Mouse (Mus musculus): ENCODE measurements around the gene Arl15. TPM values are rescaled to one million over a fixed set of nuclear protein-coding genes. Genes with fewer than 3 reads are reported as not detected.

Arl15 gene
- polyA plus RNA-seq, 1 experiment from 2014 or later: 14.2 TPM

GRCm38 (mm10) chr13:114139570-114139969, 345.3 kb downstream of the Arl15 start:
- no peak overlapping the region for H3K4me2 ChIP-seq (replicated peaks)
- WGBS: 77% methylated on average over 9 of the region's 9 CpGs
- peaks cover 9% of the 10 kb centered on the region; the same call in 1 of the 2 replicates for H3K4me1 ChIP-seq
- H3K27me3 ChIP-seq: no peaks in the 10 kb centered on the region
- H3K4me3 ChIP-seq: no peak overlapping the region
- no peaks in the 10 kb centered on the region for H3K9me3 ChIP-seq (replicated peaks)
- no peak for ATAC-seq (ENCODE audit: low FRiP score)
- no peak overlapping the region for H3K27ac ChIP-seq
- H3K9ac ChIP-seq: no peak overlapping the region
- H3K36me3 ChIP-seq: no peaks in the 10 kb centered on the region

GRCm38 (mm10) chr13:114142826-114143225, 348.5 kb downstream of the Arl15 start:
- H3K9me3 ChIP-seq (replicated peaks): no peaks in the 10 kb centered on the region
- WGBS: 71% methylated on average over 8 of the region's 8 CpGs

GRCm38 (mm10) chr13:114143247-114143646, 348.9 kb downstream of the Arl15 start:
- WGBS: 87% methylated on average over 1 of the region's 1 CpGs
- Histone ChIP-seq H3K9ac (no peak overlapping the region), H3K27ac (no peak overlapping the region), H3K4me2 (replicated peaks) (no peak overlapping the region), H3K4me3 (no peak overlapping the region), H3K36me3 (no peaks in the 10 kb centered on the region), H3K4me1 (peaks cover 9% of the 10 kb centered on the region; the same call in 1 of the 2 replicates), H3K9me3 (replicated peaks) (no peaks in the 10 kb centered on the region), H3K27me3 (no peaks in the 10 kb centered on the region)
- no peak for ATAC-seq (ENCODE audit: low FRiP score)

More at GRCm38 (mm10) chr13:114142826-114143225, 348.5 kb downstream of the Arl15 start:
- Histone ChIP-seq H3K27me3 (no peaks in the 10 kb centered on the region), H3K4me3 (no peak overlapping the region), H3K27ac (no peak overlapping the region), H3K9ac (no peak overlapping the region), H3K36me3 (no peaks in the 10 kb centered on the region), H3K4me2 (replicated peaks) (no peak overlapping the region), H3K4me1 (peaks cover 9% of the 10 kb centered on the region; the same call in 1 of the 2 replicates)
- ATAC-seq (ENCODE audit: low FRiP score): peak; percentile 38; the same call in 1 of the 2 replicates

- Histone ChIP-seq H3K36me3 (no peaks in the 10 kb centered on the region), H3K4me1 (peaks cover 9% of the 10 kb centered on the region; the same call in 1 of the 2 replicates), H3K27me3 (no peaks in the 10 kb centered on the region), H3K9me3 (replicated peaks) (no peaks in the 10 kb centered on the region), H3K4me2 (replicated peaks) (no peak overlapping the region), H3K27ac (no peak overlapping the region), H3K4me3 (no peak overlapping the region), H3K9ac (no peak overlapping the region)
- WGBS: 64% methylated on average over 15 of the region's 15 CpGs
- 0 out of 2 replicates have a peak, but pooled peaks have one; percentile 46 for ATAC-seq (ENCODE audit: low FRiP score)
Observed at GRCm38 (mm10) chr13:114144052-114145046, 350.0 kb downstream of the Arl15 start.

- Histone ChIP-seq H3K9me3 (replicated peaks) (no peaks in the 10 kb centered on the region), H3K27me3 (no peaks in the 10 kb centered on the region), H3K4me2 (replicated peaks) (no peak overlapping the region), H3K4me3 (no peak overlapping the region), H3K4me1 (peaks cover 9% of the 10 kb centered on the region; the same call in 1 of the 2 replicates), H3K9ac (no peak overlapping the region), H3K36me3 (no peaks in the 10 kb centered on the region), H3K27ac (no peak overlapping the region)
- 0 out of 2 replicates have a peak, but pooled peaks have one; percentile 22 for ATAC-seq (ENCODE audit: low FRiP score)
- 88% methylated on average over 8 of the region's 8 CpGs for WGBS
Observed at GRCm38 (mm10) chr13:114145249-114145648, 350.9 kb downstream of the Arl15 start.

- no peak overlapping the region for H3K4me3 ChIP-seq
- WGBS: 91% methylated on average over 16 of the region's 16 CpGs
- 0 out of 2 replicates have a peak, but pooled peaks cover 2% of the 10 kb centered on the region for H3K4me1 ChIP-seq
- no peak overlapping the region for H3K4me2 ChIP-seq (replicated peaks)
- no peak overlapping the region for H3K9ac ChIP-seq
- no peaks in the 10 kb centered on the region for H3K9me3 ChIP-seq (replicated peaks)
- H3K27ac ChIP-seq: no peak overlapping the region
- ATAC-seq (ENCODE audit: low FRiP score): no peak
- no peaks in the 10 kb centered on the region for H3K27me3 ChIP-seq
- peaks cover 5% of the 10 kb centered on the region; the same call in 1 of the 2 replicates for H3K36me3 ChIP-seq
Observed at GRCm38 (mm10) chr13:114150856-114151697, 356.8 kb downstream of the Arl15 start.

- no peak overlapping the region for H3K9ac ChIP-seq
- peaks cover 4% of the 10 kb centered on the region; the same call in 1 of the 2 replicates for H3K4me1 ChIP-seq
- WGBS: 57% methylated on average over 10 of the region's 10 CpGs
- ATAC-seq (ENCODE audit: low FRiP score): no peak
- H3K27me3 ChIP-seq: no peaks in the 10 kb centered on the region
- no peaks in the 10 kb centered on the region for H3K9me3 ChIP-seq (replicated peaks)
- H3K36me3 ChIP-seq: peaks cover 5% of the 10 kb centered on the region; the same call in 1 of the 2 replicates
- no peak overlapping the region for H3K27ac ChIP-seq
- no peak overlapping the region for H3K4me3 ChIP-seq
- no peak overlapping the region for H3K4me2 ChIP-seq (replicated peaks)
Observed at GRCm38 (mm10) chr13:114151698-114152069, 357.4 kb downstream of the Arl15 start.

GRCm38 (mm10) chr13:114156689-114157088, 362.4 kb downstream of the Arl15 start:
- ATAC-seq (ENCODE audit: low FRiP score): peak; percentile 53; the same call in 1 of the 2 replicates
- Histone ChIP-seq H3K27me3 (no peaks in the 10 kb centered on the region), H3K36me3 (peaks cover 5% of the 10 kb centered on the region; the same call in 1 of the 2 replicates), H3K9me3 (replicated peaks) (no peaks in the 10 kb centered on the region), H3K4me2 (replicated peaks) (no peak overlapping the region), H3K9ac (no peak overlapping the region), H3K4me1 (peaks cover 14% of the 10 kb centered on the region), H3K27ac (no peak overlapping the region), H3K4me3 (no peak overlapping the region)
- WGBS: 29% methylated on average over 12 of the region's 12 CpGs

GRCm38 (mm10) chr13:114158111-114158730, 363.9 kb downstream of the Arl15 start:
- no peak overlapping the region for H3K4me2 ChIP-seq (replicated peaks)
- 62% methylated on average over 9 of the region's 9 CpGs for WGBS
- H3K9ac ChIP-seq: no peak overlapping the region
- H3K27me3 ChIP-seq: no peaks in the 10 kb centered on the region
- ATAC-seq (ENCODE audit: low FRiP score): peak; percentile 57; the same call in 1 of the 2 replicates
- peaks cover 12% of the 10 kb centered on the region for H3K4me1 ChIP-seq
- no peaks in the 10 kb centered on the region for H3K9me3 ChIP-seq (replicated peaks)
- H3K4me3 ChIP-seq: no peak overlapping the region
- no peak overlapping the region for H3K27ac ChIP-seq
- peaks cover 5% of the 10 kb centered on the region; the same call in 1 of the 2 replicates for H3K36me3 ChIP-seq

GRCm38 (mm10) chr13:114159634-114160391, 365.5 kb downstream of the Arl15 start:
- H3K27ac ChIP-seq: no peak overlapping the region
- WGBS: 67% methylated on average over 13 of the region's 13 CpGs
- no peak overlapping the region for H3K4me3 ChIP-seq
- no peak overlapping the region for H3K9ac ChIP-seq
- peaks cover 12% of the 10 kb centered on the region for H3K4me1 ChIP-seq
- peaks cover 2% of the 10 kb centered on the region; the same call in 1 of the 2 replicates for H3K27me3 ChIP-seq
- H3K4me2 ChIP-seq (replicated peaks): no peak overlapping the region
- ATAC-seq (ENCODE audit: low FRiP score): no peak
- no peaks in the 10 kb centered on the region for H3K9me3 ChIP-seq (replicated peaks)
- H3K36me3 ChIP-seq: peaks cover 2% of the 10 kb centered on the region; the same call in 1 of the 2 replicates

GRCm38 (mm10) chr13:114162753-114163152, 368.4 kb downstream of the Arl15 start:
- WGBS: 78% methylated on average over 4 of the region's 4 CpGs
- no peak overlapping the region for H3K4me2 ChIP-seq (replicated peaks)
- H3K9ac ChIP-seq: no peak overlapping the region
- no peak overlapping the region for H3K4me3 ChIP-seq
- no peak for ATAC-seq (ENCODE audit: low FRiP score)
- peaks cover 2% of the 10 kb centered on the region; the same call in 1 of the 2 replicates for H3K27me3 ChIP-seq
- no peaks in the 10 kb centered on the region for H3K36me3 ChIP-seq
- H3K9me3 ChIP-seq (replicated peaks): no peaks in the 10 kb centered on the region
- H3K4me1 ChIP-seq: peaks cover 7% of the 10 kb centered on the region
- no peak overlapping the region for H3K27ac ChIP-seq

All from hindbrain, embryonic 12.5 days (tissue).